Mouse (Mus musculus) hindbrain, postnatal 0 days (tissue): ENCODE measurements at regions not wholly inside any gene's neighbourhood (a gene's known extent, or its start where the extent isn't known, plus 50 kb on each side); places are given as distances from the start of the nearest gene placed in this dataset.

Experiments used
- ATAC-seq: fragments of 200-750 bp; cut with Nextera tagmentation; 2 replicates; pipeline ENCODE4 v1.8.0; 2017; ENCODE audit warnings: mild to moderate bottlenecking, moderate TSS enrichment, moderate library complexity
- DNase-seq: peaks from one replicate; pipeline ENCODE4 v3.0.0-alpha.2; 2015; ENCODE audit warnings: low spot score
- H3K27ac ChIP-seq: fragments of 300-500 bp; sonication (generic); 2 replicates; pipeline ENCODE4 v1.5.1; 2014; ENCODE audit warnings: mild to moderate bottlenecking
- H3K27me3 ChIP-seq: fragments of 300-500 bp; sonication (generic); 2 replicates; pipeline ENCODE4 v1.6.1; 2014; ENCODE audit warnings: low read length, mixed read lengths; ENCODE audit not compliant: insufficient read depth
- H3K36me3 ChIP-seq: fragments of 300-500 bp; sonication (generic); 2 replicates; pipeline ENCODE4 v1.6.1; 2014; ENCODE audit warnings: low read length, mixed read lengths; ENCODE audit not compliant: insufficient read depth
- H3K4me1 ChIP-seq: fragments of 300-500 bp; sonication (generic); 2 replicates; pipeline ENCODE4 v1.6.1; 2014; ENCODE audit warnings: antibody characterized with exemption, low read length, mixed read lengths; ENCODE audit not compliant: insufficient read depth
- H3K4me2 ChIP-seq: fragments of 300-500 bp; sonication (generic); 2 replicates; pipeline ENCODE4 v1.6.1; 2014; ENCODE audit warnings: low read depth, mild to moderate bottlenecking, low read length, moderate library complexity, mixed read lengths
- H3K4me3 ChIP-seq: fragments of 300-500 bp; sonication (generic); 2 replicates; pipeline ENCODE4 v1.5.1; 2014; ENCODE audit warnings: low read length
- H3K9ac ChIP-seq: fragments of 300-500 bp; sonication (generic); replicated peaks from 2 replicates; pipeline ENCODE4 v1.6.1; 2014; ENCODE audit warnings: mild to moderate bottlenecking, low read length, moderate library complexity, mixed read lengths
- H3K9me3 ChIP-seq: fragments of 300-500 bp; sonication (generic); 2 replicates; pipeline ENCODE4 v1.6.1; 2016; ENCODE audit warnings: low read length, mixed read lengths
- CTCF ChIP-seq: IDR thresholded peaks from 2 replicates; pipeline ENCODE4 v1.5.1; 2016; ENCODE audit warnings: antibody characterized with exemption, control low read depth, low read depth
- WGBS: fragments of 180-500 bp; shearing (Covaris S2); extraction: QIAGEN DNeasy Blood & Tissue Kit; methylation state at CpG from one replicate; pipeline ENCODE4 v1.1.7; 2014; 5-methylcytosine and 5-hydroxymethylcytosine counted together

- no peaks in the 10 kb centered on the region for H3K27me3 ChIP-seq
- 85% methylated on average over 7 of the region's 7 CpGs for WGBS
- ATAC-seq (no peak), DNase-seq (no peak)
- H3K27ac ChIP-seq, result no peak overlapping the region
- no peak overlapping the region for H3K9ac ChIP-seq
- H3K4me2 ChIP-seq, result no peak overlapping the region
- no peak for TF ChIP-seq CTCF
- no peaks in the 10 kb centered on the region for H3K9me3 ChIP-seq
- H3K4me1 ChIP-seq, result no peaks in the 10 kb centered on the region
- no peak overlapping the region for H3K4me3 ChIP-seq
- H3K36me3 ChIP-seq, result no peaks in the 10 kb centered on the region
Measured at GRCm38 (mm10) chr10:99476776-99477175, 213.7 kb downstream of the Dusp6 start.

GRCm38 (mm10) chr10:99480573-99480972 lies 217.5 kb downstream of the Dusp6 start:
- H3K4me2 ChIP-seq, result no peak overlapping the region
- H3K27ac ChIP-seq, result no peak overlapping the region
- no peaks in the 10 kb centered on the region for H3K27me3 ChIP-seq
- no peak overlapping the region for H3K4me3 ChIP-seq
- TF ChIP-seq CTCF, result no peak
- H3K4me1 ChIP-seq, result no peaks in the 10 kb centered on the region
- no peak overlapping the region for H3K9ac ChIP-seq
- DNase-seq, result no peak
- ATAC-seq, result no peak
- WGBS, result 64% methylated on average over 4 of the region's 4 CpGs
- no peaks in the 10 kb centered on the region for H3K9me3 ChIP-seq
- H3K36me3 ChIP-seq, result no peaks in the 10 kb centered on the region

GRCm38 (mm10) chr10:99482009-99482408 lies 219.0 kb downstream of the Dusp6 start:
- no peak overlapping the region for H3K4me3 ChIP-seq
- H3K4me1 ChIP-seq, result no peaks in the 10 kb centered on the region
- no peaks in the 10 kb centered on the region for H3K9me3 ChIP-seq
- DNase-seq (no peak), ATAC-seq (no peak)
- TF ChIP-seq CTCF, result no peak
- no peaks in the 10 kb centered on the region for H3K36me3 ChIP-seq
- H3K4me2 ChIP-seq, result no peak overlapping the region
- H3K9ac ChIP-seq, result no peak overlapping the region
- no peaks in the 10 kb centered on the region for H3K27me3 ChIP-seq
- no peak overlapping the region for H3K27ac ChIP-seq
- 93% methylated on average over 3 of the region's 3 CpGs for WGBS

DNA sequence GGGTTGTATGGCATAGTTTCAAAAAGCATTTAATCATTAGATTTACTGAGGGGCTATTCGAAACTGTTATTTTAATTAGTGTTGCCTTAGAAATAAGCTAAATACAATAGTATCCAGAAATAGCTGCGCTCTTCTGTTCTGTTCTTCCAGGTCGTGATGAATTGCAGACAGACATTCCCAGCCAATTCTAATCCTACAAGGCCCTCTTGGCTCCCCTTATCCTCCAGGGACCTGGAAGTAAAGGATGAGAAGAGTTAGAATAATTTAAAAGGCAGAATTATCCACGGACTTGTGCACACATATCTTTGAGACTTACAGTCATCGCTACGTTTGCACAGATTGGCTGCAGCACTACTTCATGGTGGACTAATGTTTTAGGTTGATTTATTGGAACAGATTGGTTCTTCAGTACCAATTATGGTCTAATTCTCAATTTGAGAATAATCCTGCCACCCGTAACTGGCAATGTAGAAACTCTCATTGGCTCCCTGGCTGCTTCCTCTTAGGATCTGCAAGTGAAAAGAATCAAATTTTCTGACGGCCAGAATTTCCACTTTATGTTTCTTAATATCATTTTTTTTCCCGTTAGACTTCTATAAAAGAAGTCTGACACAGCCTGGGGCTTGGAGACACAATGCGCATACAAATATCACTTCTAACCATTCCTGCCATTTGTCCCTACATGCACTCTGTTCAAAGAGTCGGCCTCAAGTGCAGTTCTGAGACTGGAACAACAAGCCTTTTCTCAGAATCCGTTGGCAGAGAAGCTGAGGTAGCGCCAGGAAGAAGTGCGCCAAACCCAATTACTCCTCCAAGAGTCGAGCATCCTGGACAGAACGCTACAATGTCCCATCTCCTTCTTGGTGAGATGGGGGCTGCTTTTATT lies 225.4 kb downstream of the Dusp6 start:
- Histone ChIP-seq H3K27me3 (no peaks in the 10 kb centered on the region), H3K4me2 (no peak overlapping the region), H3K9ac (no peak overlapping the region), H3K4me1 (no peaks in the 10 kb centered on the region), H3K27ac (no peak overlapping the region), H3K4me3 (no peak overlapping the region), H3K36me3 (no peaks in the 10 kb centered on the region), H3K9me3 (peaks cover 2% of the 10 kb centered on the region; the same call in 1 of the 2 replicates)
- WGBS, result 56% methylated on average over 16 of the region's 16 CpGs
- ATAC-seq (no peak), DNase-seq (peak; percentile 46)
- TF ChIP-seq CTCF, result no peak

DNA sequence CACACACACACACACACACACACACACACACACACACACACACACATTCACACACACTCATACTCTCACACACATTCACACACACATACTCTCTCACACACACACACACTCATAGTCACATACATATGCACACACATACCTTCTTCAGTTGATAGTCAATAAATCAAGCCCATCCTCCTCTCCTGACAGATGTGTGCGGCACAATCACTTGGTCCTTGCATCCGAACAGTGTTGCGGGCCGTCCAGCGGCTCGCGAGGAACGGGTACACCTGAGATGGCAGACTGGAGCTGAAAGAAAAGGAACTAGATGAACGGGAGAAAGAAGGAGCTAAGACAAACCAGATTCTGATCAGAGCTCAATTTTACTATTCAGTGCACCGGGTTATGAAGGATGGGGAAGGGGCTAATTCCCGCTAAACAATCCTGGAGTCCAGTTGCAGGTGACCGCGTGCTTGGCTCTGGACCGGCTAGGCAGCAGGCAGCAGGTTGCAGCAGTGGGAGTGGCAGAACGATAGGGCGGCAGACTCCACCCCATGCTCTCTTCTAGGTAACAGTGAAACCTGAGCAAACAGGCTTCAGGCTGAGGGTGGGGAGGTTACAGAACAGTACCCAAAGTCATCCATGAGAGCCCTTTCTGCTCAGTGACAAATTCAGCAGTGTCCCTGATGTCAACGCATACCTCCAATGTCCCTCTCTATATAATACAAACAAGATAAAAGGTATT lies 247.8 kb downstream of the Csl start:
- Histone ChIP-seq H3K4me3 (no peak overlapping the region), H3K36me3 (no peaks in the 10 kb centered on the region), H3K4me2 (no peak overlapping the region), H3K27ac (no peak overlapping the region), H3K9me3 (no peaks in the 10 kb centered on the region), H3K9ac (no peak overlapping the region), H3K27me3 (no peaks in the 10 kb centered on the region), H3K4me1 (no peaks in the 10 kb centered on the region)
- no peak for TF ChIP-seq CTCF
- ATAC-seq (no peak), DNase-seq (no peak)
- 82% methylated on average over 17 of the region's 17 CpGs for WGBS

DNA sequence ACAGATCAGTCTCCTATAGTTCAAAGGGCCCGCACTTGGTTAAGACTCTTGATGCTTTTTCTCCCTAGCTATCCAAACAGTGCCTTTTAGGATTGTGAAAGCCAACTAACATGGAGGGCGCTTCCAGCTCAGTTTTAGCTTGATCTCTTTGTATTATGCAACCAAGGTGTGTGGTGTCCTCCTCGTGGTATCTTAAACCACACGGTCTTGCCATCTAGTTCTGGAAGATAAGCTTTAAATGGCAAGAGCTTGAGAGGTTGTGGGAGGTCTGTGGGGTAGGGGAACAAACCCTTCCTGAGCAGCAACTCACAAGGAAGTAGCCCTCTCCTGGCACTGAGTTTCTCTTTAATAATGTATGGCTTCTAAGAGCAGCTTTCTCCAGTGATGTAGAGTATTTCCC lies 241.5 kb downstream of the Csl start:
- no peaks in the 10 kb centered on the region for H3K4me1 ChIP-seq

More for the DNA sequence above, 241.5 kb downstream of the Csl start:
- 94% methylated on average over 4 of the region's 4 CpGs for WGBS
- Histone ChIP-seq H3K4me3 (no peak overlapping the region), H3K27ac (no peak overlapping the region), H3K4me2 (no peak overlapping the region), H3K27me3 (no peaks in the 10 kb centered on the region), H3K9me3 (no peaks in the 10 kb centered on the region), H3K36me3 (no peaks in the 10 kb centered on the region), H3K9ac (no peak overlapping the region)
- no peak for DNase-seq
- TF ChIP-seq CTCF, result no peak
- ATAC-seq, result no peak
